Mouse (Mus musculus): Measurements from ENCODE around the gene Snapc3. TPM values are rescaled to one million over a fixed set of nuclear protein-coding genes. Genes with fewer than 3 reads are reported as not detected.

Snapc3 gene
- polyA plus RNA-seq (2021) = 34.3 TPM

DNA sequence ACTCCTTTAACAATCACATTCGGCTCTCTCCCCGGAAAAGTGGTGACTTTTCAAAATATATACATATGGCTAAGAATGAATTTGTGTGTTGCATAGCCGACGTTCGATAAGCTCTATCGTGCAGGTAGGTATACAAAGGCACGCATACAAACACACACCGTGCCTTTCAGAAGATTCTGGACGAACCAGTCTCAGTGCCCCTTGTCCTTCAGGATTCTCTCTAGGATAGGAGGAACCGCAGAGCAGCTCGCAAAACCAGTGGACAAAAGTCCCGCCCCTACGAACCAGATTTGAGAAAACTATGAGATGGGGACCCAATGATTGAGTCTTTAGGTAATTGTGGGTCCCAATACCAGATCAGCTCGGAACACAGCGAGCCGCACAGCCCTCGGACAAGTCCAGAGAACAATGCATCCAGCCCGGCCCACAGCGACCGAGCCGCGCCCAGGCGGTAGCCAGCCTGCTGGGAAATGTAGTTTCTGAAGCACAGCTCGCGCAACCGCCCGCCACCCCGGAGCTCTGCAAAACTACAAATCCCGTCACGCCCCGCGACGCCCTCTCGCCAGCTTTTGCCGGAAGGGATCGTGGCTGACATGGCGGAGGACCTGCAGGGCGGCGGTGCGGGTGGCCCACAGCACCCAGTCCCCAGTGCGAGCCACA, at the start of gene Snapc3:
Gene Snapc3, plus strand, starts transcription at position 565 of the 660 bp plus-strand sequence.
- in situ Hi-C loops (cut with MboI; ENCODE audit: low pct_unique_long_range_greater_than_20kb) = no loop called here
- POLR2A ChIA-PET = interaction anchor here (0.6 to 0.7 kb wide), 2 partner anchors 569 to 573 kb away, joined by 3 read pairs; no protein-coding TSS in a partner anchor
- ATAC-seq (peak; percentile 99), DNase-seq (ENCODE audit: low read depth, low spot score) (peak; percentile 73)
- CTCF ChIA-PET = interaction anchor here (0.7 to 1.4 kb wide), 2 partner anchors 13 to 15 kb away, joined by 3 read pairs; no protein-coding TSS in a partner anchor
- no peak for TF ChIP-seq CTCF (IDR thresholded peaks at IDR 0.05)
- H3K27me3 ChIP-seq = no peaks in the 10 kb centered on the region

DNA sequence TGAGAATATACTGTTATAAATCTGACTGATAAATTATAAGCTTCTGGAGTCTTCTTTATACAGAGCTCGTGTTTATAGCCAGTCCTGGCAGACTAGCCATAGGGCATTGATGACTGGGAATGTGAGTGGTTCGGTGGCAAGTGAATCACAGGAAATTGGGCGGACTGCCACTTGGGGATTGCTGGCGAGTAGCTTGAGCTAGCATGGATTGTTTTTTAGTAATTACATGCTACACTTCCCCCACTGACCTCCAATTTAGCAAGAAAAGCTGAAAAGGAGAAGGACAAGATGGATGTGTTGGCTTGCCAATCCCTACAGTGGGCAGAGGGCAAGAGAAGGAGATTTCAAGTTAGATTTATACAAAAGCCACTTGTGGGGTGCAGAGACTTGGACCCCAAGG, 44.1 kb upstream of the Snapc3 start:
- ATAC-seq (no peak), DNase-seq (ENCODE audit: low read depth, low spot score) (no peak)
- ChIA-PET CTCF (interaction anchor here (1.0 to 1.3 kb wide), 3 partner anchors 10 to 18 kb away, joined by 3 read pairs; no protein-coding TSS in a partner anchor), POLR2A (no interaction called here)
- in situ Hi-C loops (cut with MboI; ENCODE audit: low pct_unique_long_range_greater_than_20kb) = no loop called here
- no peak for TF ChIP-seq CTCF (IDR thresholded peaks at IDR 0.05)
- no peaks in the 10 kb centered on the region for H3K27me3 ChIP-seq

- DNase-seq (ENCODE audit: low read depth, low spot score) (no peak), ATAC-seq (no peak)
- POLR2A ChIA-PET = no interaction called here
- CTCF ChIA-PET = interaction anchor here (0.9 to 1.7 kb wide), 2 partner anchors 24 to 41 kb away, joined by 3 to 4 read pairs; no protein-coding TSS in a partner anchor
- in situ Hi-C loops (cut with MboI; ENCODE audit: low pct_unique_long_range_greater_than_20kb) = loop anchor here (5.0 kb wide), 1 partner anchor 68 kb away; no protein-coding TSS in a partner anchor
- H3K27me3 ChIP-seq = no peaks in the 10 kb centered on the region
- TF ChIP-seq CTCF (IDR thresholded peaks at IDR 0.05) = no peak
Measured at GRCm38 (mm10) chr4:83375650-83376049, 41.9 kb upstream of the Snapc3 start.

DNA sequence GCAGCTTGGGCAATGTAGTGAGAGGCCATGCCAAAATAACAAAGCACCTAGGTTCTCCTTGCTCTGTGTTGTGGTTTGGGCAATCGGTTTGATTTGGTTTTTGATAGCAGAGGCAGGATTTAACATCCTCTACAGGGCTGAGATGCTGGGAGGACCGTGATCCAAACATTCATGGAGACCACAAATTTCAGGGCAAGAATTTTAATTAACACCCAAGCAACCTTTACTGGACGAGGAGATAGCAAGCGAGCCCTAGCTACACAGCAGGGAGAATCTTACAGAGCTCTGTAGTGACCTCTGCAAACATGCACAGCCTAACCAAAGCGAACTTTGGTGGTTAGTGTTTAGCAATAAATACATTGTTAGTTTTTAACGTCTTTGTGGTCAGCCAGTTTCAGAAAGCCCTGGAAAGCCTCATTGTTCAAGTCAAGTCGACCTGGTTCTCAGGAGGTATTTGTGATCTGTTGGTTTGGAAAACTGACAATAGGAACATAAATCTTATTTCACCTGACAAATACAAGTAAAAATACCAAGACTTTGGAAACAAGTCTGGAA, 41.0 kb upstream of the Snapc3 start:
- ATAC-seq (no peak), DNase-seq (ENCODE audit: low read depth, low spot score) (no peak)
- TF ChIP-seq CTCF (IDR thresholded peaks at IDR 0.05) = no peak
- no peaks in the 10 kb centered on the region for H3K27me3 ChIP-seq
- ChIA-PET POLR2A (no interaction called here), CTCF (interaction anchor here (0.9 to 1.7 kb wide), 4 partner anchors 21 to 42 kb away, joined by 3 to 4 read pairs (median 3); no protein-coding TSS in a partner anchor)
- in situ Hi-C loops (cut with MboI; ENCODE audit: low pct_unique_long_range_greater_than_20kb) = loop anchor here (5.0 kb wide), 1 partner anchor 69 kb away; no protein-coding TSS in a partner anchor

- DNase-seq (ENCODE audit: low read depth, low spot score) = no peak
- no peaks in the 10 kb centered on the region for H3K27me3 ChIP-seq
- no peak for TF ChIP-seq CTCF (IDR thresholded peaks at IDR 0.05)
- ATAC-seq = peak; percentile 37
- in situ Hi-C loops (cut with MboI; ENCODE audit: low pct_unique_long_range_greater_than_20kb) = loop anchor here (5.0 kb wide), 1 partner anchor 72 kb away; no protein-coding TSS in a partner anchor
- CTCF ChIA-PET = interaction anchor here (0.5 kb wide), 1 partner anchor 72 kb away, joined by 4 read pairs; no protein-coding TSS in a partner anchor
- POLR2A ChIA-PET = no interaction called here
Measured at GRCm38 (mm10) chr4:83379036-83379435, 38.5 kb upstream of the Snapc3 start.

GRCm38 (mm10) chr4:83379746-83380145, 37.8 kb upstream of the Snapc3 start:
- POLR2A ChIA-PET = interaction anchor here (0.6 kb wide), 1 partner anchor 36 kb away, joined by 3 read pairs; no protein-coding TSS in a partner anchor
- H3K27me3 ChIP-seq = no peaks in the 10 kb centered on the region
- CTCF ChIA-PET = interaction anchor here (0.9 kb wide), 1 partner anchor 76 kb away, joined by 3 read pairs; no protein-coding TSS in a partner anchor
- no peak for ATAC-seq
- no peak for TF ChIP-seq CTCF (IDR thresholded peaks at IDR 0.05)
- DNase-seq (ENCODE audit: low read depth, low spot score) = no peak
- in situ Hi-C loops (cut with MboI; ENCODE audit: low pct_unique_long_range_greater_than_20kb) = loop anchor here (5.0 kb wide), 1 partner anchor 72 kb away; no protein-coding TSS in a partner anchor

DNA sequence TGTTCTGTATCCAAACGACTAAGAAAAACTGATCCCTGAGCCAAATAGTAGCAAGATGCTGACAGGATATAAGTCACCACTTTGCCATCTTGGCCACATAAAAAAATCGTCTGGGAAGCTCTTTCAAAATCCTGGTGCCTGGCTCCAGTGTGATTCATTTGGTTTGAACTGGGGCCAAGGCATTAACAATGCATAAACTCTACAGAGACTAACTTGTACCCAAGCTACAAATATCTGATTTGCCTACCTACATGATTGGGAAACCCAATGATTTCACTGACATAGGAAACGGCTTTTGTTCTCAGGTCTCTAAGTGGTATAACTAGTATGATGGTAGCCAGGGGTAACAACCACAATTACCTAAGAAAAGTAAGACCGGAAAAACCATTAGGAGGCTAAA, 37.3 kb upstream of the Snapc3 start:
- ATAC-seq (peak; percentile 82), DNase-seq (ENCODE audit: low read depth, low spot score) (peak; percentile 83)
- in situ Hi-C loops (cut with MboI; ENCODE audit: low pct_unique_long_range_greater_than_20kb) = no loop called here
- no peaks in the 10 kb centered on the region for H3K27me3 ChIP-seq
- TF ChIP-seq CTCF (IDR thresholded peaks at IDR 0.05) = no peak
- POLR2A ChIA-PET = interaction anchor here (0.6 kb wide), 1 partner anchor 36 kb away, joined by 3 read pairs; no protein-coding TSS in a partner anchor
- CTCF ChIA-PET = interaction anchor here (0.9 kb wide), 1 partner anchor 77 kb away, joined by 3 read pairs; no protein-coding TSS in a partner anchor

DNA sequence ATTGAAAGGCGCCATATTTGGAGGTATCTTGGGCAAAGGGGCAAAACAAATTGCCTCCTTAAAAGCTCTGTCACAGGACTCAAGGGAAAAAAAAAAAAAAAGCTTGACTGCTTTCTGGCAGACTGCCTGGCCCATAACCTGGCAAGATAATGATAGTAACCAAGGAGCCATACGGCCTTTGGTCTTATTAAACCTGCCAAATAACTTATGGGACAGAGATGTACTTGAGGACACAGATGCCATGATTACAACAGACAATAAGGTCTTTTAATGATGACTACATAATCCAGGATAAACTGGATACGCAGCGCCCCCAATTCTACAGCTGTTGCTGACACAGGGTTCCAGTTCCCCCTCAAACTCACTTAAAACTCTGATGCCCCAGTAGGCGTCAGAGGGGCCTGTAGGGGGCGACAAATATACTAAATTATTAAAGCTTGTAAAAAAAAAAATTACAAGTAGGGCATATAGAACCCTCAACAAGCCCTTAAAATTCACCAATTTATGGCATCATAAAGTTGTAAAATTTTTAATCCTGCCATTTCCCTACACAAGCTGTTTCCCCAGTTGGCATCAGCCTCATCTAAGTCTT, 33.5 kb upstream of the Snapc3 start:
- POLR2A ChIA-PET = no interaction called here
- H3K27me3 ChIP-seq = no peaks in the 10 kb centered on the region
- no peak for DNase-seq (ENCODE audit: low read depth, low spot score)

DNA sequence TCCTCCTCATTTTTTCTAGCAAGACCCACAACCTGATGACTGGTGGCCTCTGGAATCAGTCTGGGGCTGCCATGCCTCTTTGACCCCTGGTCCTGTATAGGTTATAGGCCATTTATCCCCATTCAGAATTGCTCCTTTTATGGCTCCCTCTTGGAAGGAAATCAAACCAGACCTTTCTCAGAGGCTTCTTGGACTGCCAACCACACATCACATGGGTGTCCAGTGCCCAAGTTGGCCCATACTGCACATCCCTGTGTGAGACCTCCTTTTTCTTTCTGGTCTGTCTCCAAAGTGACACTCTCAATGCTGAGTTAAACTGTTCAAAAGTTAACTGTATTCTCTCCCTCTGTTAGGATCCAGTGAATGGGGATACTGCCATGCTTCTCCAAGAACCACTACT, 32.4 kb upstream of the Snapc3 start:
- H3K27me3 ChIP-seq = no peaks in the 10 kb centered on the region
- in situ Hi-C loops (cut with MboI; ENCODE audit: low pct_unique_long_range_greater_than_20kb) = no loop called here
- POLR2A ChIA-PET = no interaction called here
- TF ChIP-seq CTCF (IDR thresholded peaks at IDR 0.05) = no peak
- DNase-seq (ENCODE audit: low read depth, low spot score) (no peak), ATAC-seq (no peak)
- CTCF ChIA-PET = no interaction called here

More for the DNA sequence above, 33.5 kb upstream of the Snapc3 start:
- TF ChIP-seq CTCF (IDR thresholded peaks at IDR 0.05) = peak; percentile 47
- no peak for ATAC-seq
- CTCF ChIA-PET = interaction anchor here (1.0 kb wide), 2 partner anchors 10 to 186 kb away, joined by 4 read pairs; no protein-coding TSS in a partner anchor
- in situ Hi-C loops (cut with MboI; ENCODE audit: low pct_unique_long_range_greater_than_20kb) = no loop called here

GRCm38 (mm10) chr4:83390551-83390950, 27.0 kb upstream of the Snapc3 start:
- in situ Hi-C loops (cut with MboI; ENCODE audit: low pct_unique_long_range_greater_than_20kb) = no loop called here
- ATAC-seq (no peak), DNase-seq (ENCODE audit: low read depth, low spot score) (no peak)
- ChIA-PET POLR2A (no interaction called here), CTCF (no interaction called here)
- TF ChIP-seq CTCF (IDR thresholded peaks at IDR 0.05) = no peak
- H3K27me3 ChIP-seq = no peaks in the 10 kb centered on the region
